Mouse (Mus musculus) CD8-positive naive resting alpha-beta T cell, adult 2 months (primary cell): ENCODE measurements around the gene Kirrel3.

Experiments used
- DNase-seq, 2 experiments: peaks; one replicate each; pipeline ENCODE4 v3.0.0; 2022; ENCODE audit warnings: low read depth in 2 of 2, low spot score in 2 of 2

Kirrel3 gene

DNA sequence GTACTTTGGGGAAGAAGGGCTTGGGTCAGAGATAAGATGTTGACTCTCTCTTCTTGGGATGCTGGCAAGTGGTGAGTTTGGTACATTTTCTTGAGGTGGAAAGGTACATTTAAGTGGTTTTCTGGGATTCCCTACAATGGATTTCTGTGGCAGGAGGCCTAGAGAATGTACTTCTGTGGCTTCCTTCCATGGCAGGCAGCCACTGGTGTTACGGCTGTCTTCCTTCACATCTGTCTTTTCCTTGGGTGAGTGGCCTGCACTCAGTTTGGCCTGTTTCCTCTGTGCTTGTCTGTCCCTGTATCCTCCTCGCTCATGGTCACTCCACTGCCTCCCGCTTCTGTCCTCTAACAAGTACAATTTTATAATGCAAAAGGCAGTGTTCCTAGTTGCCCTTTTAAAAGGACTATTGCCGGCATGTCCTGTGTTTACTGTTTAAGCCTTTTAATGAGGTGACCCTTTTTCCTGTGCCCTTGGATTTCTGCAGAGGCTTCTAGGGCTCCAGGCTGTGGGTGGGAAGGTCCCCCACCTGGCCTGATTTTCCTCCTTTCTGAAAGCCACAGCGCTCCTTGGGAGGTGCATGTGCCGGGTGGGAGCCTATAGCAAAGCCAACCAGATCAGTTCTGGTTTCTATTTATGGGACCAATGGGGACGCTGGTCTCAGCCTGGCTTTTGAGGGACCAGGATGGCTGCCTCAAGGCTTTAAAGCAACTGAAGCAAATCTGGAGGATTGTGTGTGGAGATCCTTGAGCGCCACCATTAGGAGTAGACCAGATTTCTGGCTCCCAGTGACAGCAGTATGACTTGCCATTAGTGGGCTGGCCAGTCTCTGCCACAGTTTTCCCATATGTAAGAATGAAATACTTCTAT is 491.1 kb downstream of the Kirrel3 start:
- DNase-seq: no peak

DNA sequence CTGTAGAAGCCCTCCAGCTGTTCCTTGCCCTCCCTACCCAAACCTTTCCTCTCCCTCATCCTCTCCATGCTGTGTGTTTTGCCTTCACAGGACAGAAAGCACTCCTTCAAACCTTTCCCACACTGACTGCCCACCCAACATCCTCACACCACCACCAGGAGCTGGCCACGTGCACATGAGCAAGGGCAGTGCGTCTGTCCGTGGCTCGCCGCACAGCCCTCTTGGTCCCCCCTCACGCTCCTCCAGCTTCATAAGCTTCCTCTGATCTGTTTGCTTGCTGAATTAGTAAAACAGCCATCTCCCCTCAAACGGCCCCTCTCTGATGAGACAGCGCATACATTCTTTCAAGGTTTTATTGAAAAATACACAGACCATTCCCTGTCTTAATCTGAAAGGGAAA is 492.0 kb downstream of the Kirrel3 start:
- DNase-seq: no peak

DNA sequence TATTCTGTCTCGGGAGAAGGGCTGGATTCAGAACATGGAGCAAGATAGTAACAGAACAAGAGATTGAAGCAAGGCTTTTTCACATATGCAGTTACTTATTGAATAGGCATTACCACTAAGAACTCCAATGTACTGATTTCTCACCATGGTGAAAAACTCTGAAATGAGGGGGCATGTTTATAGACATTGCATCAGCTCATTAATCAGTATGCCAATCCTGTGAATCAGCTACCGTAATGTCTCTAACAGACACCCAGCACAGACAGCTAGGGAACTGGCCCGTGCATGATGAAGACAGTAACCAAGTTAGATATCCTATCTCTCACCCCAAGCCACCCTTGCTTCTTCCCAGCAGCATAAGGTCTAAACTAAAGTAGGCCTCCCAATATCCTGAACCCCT is 492.5 kb downstream of the Kirrel3 start:
- no peak for DNase-seq

DNA sequence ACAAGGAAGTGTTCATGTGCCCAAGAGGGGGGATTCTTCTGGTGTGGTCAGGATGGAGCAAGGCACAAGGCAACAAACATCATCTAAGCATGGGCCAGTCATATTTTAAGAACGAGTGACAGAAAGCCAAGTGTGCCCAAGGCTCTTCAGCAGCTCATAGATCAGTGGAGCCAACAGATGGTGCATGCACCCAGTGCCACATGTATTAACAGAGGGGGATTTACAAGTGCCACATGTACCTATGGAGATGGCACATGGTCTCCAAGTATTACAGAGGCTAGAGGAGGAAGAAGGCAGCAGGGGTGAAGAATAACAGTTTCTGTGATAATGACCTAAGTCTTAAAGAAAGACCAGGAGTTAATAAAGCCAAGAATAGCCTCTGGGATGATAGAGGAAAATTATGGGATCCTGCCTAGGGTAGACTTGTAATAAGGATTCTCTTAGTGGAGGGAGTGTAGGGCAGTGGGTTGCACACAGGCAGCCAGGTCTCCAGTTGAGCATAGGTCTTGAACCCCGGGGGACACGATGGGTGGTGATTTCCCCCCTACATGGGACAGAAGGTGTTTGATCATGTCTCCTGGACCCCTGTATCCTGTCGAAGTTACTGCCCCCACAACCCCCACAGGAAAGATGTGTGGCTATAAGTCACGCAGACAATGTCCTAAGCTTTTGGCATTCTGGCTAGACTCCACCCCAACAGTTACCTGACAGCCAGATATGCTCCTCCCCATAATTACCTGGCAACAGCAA is 495.0 kb downstream of the Kirrel3 start:
- DNase-seq: no peak

DNA sequence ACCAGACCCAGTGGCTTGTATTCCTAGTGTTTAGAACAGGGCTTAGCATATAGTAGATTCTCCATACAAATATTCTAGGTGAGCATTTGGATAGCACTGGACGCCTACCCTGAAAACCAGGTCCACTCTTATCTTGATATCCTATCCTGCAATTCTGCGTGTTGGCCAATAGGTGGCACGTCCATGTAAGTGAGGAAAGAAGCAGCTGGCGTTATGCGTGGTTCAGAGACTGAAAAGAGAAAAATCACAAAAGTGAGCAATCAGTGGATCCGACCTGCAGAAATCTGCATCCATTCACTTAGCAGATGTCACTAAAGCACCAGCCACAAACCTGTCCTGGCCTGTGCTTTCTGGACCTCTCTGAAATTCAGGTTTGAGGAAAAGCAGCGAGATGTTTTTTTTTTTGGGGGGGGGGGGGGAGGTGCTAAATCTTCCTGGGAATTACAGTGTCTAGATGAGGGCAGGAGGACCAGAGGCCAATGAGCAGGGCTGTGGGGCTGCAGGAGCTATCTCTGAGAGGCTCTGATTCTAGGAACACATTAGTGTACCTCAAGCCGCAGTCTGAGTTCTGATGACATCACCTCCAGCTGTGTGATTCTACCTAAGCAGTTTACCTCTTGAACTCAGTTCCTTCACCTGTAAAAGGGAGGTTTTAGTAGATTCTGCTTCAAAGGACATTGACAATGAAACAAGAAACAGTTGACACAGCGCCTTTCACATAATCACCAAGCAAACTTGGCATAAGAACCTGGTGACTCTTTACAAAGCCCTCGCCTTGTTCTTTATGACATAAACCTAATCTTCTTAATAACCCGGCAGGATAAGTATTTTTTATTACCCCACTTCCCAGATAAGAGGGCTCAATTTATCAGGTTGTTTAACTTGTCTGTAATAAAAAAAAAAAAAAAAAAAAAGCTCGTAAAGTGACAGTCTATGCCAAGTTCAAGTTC is 498.1 kb downstream of the Kirrel3 start:
- peak; percentile 15 to 29 for DNase-seq

DNA sequence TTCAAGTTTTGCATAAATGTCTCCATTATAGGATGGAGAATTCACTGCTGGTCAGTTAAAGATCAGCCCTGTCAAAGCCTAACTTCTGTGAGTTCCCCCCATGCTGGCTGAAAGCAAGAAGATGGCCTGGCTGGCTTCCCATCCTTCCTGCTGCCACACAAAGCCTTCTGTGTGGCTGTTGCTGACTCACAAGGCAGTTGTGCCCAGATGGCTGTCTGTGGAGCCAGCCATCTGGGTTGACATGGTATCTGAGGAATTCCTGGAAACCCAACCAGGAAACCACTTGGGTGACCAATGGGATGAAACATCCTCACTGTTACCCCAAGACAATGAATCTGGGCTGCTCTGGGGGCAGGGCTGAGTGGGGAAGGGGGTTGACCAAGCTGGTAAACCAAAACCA is 500.5 kb downstream of the Kirrel3 start:
- no peak for DNase-seq

DNA sequence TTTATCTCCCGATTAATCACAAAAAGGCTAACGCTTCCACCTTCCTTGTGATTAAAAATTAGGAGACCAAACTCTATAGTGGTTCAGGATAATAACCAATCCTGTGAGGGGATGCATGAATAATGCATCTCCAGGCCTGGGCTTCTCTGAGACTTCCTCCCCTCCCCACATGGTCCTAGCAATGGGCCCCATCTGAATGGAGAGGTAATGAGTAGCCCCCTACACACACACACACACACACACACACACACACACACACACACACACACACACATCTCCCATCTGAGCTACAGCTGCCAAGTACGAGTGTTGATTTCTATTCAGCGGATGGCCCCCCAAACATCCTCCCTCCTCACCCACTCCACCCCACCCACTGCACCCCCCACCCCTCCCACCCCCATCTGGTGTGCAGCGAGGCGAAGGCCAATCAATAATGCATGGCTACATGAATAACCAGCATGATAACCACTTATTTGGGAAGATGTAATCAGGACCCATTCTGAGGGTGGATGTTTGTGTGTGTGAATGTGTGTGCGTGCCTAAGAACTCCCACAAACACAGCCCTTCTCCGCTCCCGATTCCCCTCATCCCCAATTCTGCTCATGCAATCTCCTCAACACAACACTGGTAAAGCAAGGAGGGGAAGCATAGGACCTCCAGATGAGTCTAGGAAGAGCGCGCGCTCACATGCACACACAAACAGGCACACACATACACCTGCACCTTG is 501.9 kb downstream of the Kirrel3 start:
- DNase-seq: no peak

DNA sequence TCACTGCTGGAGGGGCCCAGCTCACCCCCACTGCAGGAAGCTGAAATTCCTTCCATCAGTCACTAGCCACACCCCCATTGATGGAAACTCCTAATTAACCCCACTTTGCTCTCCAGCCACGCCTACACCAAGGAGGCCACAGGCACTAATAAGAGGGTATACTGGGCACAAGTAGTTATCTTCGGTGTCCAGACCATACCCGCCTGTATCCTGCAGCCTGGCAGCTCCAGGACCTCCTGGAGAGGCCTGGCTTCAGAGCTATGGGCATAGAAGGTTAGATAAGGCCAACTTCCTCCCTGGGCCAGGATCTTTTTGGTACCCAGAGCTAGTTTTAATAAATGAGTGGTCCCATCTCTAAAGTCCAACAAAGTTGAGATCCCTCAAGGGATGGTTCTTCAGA is 503.0 kb downstream of the Kirrel3 start:
- no peak for DNase-seq

DNA sequence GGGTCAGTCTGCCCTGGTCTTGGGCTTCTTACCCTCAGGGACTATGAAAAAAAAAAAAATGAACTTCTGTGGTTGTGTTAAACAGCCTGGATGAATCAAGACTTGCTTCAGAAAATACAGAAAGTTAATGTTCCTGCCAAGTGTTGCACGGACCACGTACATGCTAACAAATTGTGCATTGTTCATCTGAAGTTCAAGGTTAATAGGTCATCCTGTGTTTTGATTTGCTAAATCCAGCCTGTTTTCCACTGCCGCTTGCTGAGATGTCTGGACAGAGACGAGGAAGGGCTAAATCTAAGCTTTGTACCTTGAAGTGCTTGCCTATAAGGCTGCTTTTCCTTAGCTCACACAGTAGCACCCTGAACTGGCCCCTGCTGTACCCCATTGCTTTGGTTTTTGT is 506.5 kb downstream of the Kirrel3 start:
- DNase-seq: no peak

DNA sequence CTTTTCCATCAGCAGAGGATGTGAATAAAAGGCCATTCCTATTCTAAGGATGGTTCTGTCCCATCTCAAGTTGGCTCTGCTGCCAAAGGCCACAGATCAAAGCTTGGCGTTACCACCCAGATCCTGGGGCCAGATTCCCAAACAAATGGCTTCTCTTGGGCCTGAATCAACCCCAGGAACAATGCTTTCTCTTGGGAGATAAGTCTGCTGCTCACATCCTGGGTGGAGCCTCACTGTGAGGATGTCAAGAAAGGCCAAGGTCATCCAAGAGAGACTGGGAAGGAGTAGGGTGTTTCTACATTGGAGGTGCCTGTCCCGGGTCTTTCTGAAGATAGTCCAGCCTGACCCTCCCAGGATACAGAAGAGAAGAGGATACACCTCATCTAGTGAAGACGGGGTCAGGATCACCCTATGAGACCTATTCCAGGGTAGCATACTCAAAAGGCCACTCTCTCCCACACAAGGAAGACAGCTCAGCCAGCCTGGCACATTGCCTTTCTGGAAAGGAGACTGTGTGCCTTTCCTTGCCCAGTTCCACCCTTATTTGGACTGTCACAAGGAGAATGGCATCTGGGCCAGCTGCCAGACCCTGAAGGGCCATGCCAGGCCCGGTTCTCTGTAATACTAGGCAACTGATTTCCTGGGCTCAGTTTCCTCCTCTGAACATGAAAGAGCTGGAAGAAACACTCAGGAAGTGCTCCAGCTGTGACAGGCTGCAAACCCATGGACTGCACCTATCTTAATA is 507.9 kb downstream of the Kirrel3 start:
- no peak for DNase-seq

DNA sequence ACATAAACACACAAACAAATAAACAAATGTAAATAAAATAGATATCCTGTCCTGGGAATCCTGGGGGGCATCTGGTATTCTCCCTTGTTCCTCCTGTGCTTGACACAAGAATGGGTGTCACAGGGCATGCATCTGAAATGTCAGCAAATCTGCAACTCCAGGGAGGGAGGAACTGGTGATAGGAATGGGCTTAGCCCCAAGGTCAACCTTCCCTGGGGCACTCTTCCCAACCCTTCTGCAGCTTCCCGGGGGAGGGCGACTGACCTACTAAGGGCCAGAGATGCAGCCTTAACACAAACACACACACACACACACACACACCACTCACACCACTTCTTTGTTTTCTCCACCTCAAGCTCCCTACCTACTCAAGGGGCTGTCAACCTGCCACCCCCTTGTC is 509.4 kb downstream of the Kirrel3 start:
- no peak for DNase-seq

DNA sequence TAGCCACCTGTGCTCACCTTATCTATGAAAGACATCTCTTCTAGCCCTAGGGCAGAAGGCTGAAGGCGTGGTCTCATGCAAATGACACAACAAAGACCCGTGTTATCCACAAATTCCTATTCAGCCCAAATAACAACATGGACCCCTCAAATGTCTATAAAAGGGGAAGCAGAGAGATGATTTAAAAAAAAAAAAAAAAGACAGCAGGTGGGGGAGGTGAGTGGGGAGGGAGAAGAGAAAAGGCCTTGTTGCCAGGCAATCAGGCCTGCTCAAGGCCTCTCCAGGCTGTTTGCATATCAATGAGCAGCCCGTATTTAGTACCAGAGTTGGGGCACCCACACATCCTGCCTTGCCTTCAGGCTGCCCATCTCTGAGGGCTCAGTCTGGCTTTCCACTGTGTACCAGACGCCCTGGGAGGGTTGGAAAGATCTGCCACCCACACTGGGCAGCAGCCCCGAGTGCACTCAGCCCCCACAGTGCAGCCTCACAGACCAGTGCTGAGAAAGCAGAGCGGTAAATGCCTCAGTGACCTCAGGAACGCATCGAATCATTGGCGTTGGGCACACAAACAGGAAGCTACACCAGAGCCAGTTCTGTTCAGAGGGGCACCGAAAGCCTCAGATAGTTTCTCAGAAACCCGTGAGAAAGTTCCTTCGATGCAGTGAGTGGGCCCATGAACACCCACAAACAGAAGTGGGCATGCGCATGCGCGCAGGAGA is 510.1 kb downstream of the Kirrel3 start:
- DNase-seq: peak in 1 of 2 experiments; percentile 3

DNA sequence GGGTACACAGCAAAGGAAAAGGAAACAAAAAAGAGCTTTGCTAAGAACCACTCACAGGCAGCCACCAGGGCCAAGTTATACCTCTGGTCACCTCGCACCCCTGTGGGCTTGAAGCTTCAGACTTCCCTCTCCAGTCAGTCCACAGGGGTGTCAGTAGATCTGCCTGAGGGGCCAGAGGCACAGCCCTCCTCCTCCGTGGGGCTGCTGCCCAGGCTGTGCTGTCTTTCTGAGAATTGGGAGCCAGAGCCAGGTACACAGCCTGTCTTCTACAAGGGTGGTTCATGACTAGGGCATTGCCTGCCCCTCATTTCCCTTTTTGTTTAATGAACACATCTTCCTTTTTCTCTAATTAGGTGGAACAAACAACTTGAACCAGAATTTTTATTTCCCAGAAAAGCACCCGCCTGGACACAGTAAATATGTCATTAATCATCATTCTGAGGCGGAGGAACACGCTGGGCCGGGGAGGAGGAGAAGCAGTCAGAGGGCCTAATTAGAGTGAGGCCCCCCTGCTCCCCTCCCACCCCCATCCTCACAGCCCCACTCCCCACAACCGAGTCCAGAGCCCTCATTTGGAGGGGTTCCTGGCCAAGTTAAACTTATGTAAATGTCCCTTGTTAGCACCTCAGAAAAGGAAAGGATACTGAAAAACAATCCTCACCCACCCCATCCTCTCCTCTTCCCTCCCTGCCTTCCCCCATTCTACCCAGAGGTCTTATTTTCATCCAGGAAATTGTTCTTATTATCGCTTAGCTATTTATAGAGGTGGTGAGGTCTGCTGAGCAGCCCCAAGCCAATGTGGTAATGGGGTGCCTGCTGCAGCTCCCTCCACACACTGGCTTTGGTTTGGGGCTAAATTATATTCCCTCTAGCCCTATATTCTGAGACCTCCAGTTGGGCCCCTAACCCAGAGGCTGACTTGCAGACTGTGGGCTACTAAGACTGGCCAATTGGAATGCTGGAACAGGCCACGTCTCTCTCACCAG is 512.5 kb downstream of the Kirrel3 start:
- DNase-seq: no peak

DNA sequence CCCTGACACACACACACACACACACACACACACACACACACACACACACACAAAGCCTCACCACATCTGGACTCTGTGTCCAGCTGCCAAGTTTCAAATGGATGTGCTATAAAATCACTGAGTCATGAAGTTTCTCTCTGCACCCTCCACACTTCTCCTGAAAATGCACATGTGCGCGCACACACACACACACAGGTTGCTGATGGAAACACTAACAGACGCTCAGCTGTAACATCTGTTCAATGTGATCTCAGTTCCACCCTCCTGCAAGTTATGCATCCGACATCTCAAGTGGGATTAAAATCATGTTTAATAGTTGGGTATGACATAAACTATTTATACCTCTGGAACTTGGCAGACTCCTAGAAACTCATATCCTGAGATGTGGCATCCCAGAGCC is 518.4 kb downstream of the Kirrel3 start:
- no peak for DNase-seq

DNA sequence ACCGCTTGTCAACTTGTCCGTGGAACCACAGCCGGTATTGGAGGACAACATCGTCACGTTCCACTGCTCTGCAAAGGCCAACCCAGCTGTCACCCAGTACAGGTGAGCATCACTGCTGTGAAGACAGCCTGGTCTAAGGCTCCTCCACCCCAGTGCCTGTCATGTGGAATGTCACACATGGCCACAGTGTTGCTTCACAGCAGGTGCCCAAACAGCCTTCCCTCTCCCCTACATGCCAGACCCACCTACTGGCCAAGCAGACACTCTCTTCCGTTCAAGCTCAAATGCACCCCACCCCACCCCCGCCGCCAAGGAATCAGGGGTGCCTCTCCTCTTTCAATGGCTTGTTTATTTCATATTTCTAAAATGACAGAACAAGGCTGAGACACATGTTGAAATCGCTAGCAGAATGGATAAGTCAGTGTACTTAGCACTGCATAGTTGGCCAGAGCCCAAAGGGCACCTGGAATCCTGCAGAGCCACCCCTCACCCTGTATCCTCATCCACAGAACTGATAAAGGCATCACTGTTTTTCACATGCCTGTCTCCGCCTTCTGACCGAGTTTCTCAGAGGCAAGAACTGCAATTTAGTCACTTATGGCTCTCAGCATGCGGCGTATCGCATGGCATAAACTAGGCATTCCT is 522.1 kb downstream of the Kirrel3 start:
- no peak for DNase-seq

DNA sequence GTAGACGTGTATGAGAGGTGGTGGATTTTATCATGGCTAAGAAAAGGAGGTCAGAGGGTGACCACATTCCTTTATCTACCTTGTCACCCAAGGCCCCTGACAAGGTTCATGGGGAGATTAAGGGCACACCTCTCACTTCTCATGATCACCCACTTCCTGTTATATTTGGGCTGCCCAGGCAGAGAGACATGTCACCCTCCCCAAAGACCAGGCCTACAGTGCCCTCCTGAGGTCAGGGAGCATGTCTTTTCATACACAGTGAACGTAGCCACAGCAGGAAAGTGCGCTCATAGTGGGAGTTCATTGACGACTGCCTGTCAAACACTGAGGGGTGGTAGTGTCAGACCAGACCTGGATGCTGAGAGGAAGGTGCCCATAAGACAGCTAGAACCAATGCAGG is 531.1 kb downstream of the Kirrel3 start:
- no peak for DNase-seq

DNA sequence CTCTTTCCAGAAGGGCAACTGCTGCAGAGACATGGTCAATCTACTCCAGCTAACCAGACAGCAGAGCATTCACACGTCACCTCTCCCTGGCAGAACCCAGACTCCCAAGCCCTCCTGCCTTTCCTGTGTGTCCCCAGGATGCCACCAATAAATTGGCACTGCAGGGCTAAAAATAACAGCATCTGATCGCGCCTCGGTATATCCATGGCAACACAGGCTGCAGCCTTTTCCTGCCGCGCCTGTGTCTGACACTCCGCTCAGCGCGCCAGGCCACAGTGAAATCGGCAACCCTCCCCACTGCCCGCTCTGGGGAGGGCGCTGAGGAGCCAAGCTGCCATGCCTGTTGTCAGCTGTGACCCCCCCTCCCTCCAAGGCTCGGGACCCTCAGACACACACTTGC is 531.9 kb downstream of the Kirrel3 start:
- no peak for DNase-seq

DNA sequence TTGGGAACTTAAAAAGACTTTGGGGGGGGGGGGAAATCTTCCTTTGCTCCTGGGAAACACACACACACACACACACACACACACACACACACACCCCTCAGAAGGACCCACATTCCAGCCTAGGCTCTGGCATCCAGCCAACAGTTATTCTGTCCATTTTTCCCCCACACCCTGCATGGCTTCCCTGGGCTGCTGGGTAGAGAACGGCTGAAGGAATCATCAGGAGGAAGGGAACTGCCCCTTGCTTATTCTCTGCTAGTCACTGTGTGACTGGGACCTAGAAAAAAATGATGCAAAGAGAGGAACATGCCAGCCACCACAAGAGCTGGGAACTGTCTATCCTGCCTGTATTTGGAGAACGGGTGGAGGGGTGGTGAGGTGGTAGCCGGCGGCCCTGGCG is 532.4 kb downstream of the Kirrel3 start:
- no peak for DNase-seq
